17 mouse cellular contexts compared by ENCODE assay signal in the genomic region with DNA sequence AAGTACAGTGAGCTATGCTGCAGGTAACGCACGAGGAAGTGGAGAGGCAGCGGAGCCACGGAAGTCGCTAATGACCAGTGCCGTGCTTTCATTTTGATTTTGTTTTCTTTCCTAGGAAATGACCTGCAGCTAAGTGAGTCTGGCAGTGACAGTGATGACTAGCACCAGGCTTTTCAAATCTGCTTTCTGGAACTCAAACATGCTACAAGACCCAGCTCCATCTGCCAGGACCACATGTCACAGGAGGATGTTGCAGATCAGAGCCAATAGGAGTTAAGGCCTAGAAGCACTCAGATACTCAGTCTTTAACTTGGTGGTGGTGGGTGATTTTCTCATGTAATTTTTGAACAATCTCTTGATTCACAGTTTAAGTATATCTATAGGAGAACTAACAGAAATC. TPM values are rescaled to one million over a fixed set of nuclear protein-coding genes. Genes with fewer than 3 reads are reported as not detected.
DNase-seq lines count a peak whose midpoint lies in the region; ATAC-seq lines count a peak whose summit lies in the region.
"Had no signal": no experiment of that assay in that cellular context is flagged by ENCODE, and none has a peak within 500 bp of the region (broad histone marks: within the 10 kb centered on the region; RNA-seq: fewer than 3 reads in every experiment).

No protein-coding gene starts in this region.

- H3K27ac ChIP-seq in forebrain, embryonic 16.5 days (ENCODE audit: low read length), result 0 out of 2 replicates have a peak overlapping the region, but pooled peaks have one; percentile 6
- no peak overlapping the region for H3K27ac ChIP-seq in forebrain, embryonic 11.5 days (ENCODE audit: low read depth, low read length)
- H3K27ac ChIP-seq: gastrocnemius, adult 2 months; heart, embryonic 13.5 days; hindbrain, embryonic 15.5 days; stomach, postnatal 0 days had no signal

- no peak overlapping the region for H3K9ac ChIP-seq in forebrain, embryonic 16.5 days (replicated peaks; ENCODE audit: low read depth, low read length)
- H3K9ac ChIP-seq in forebrain, embryonic 11.5 days (ENCODE audit: low read length), result no peak overlapping the region
- H3K9ac ChIP-seq: heart, embryonic 13.5 days; hindbrain, embryonic 15.5 days had no signal

- no peaks in the 10 kb centered on the region for H3K27me3 ChIP-seq in forebrain, embryonic 16.5 days (replicated peaks; ENCODE audit: control insufficient read depth, insufficient read depth, low read length)
- H3K27me3 ChIP-seq in forebrain, embryonic 11.5 days (ENCODE audit: control insufficient read depth, insufficient read depth, low read length), result no peaks in the 10 kb centered on the region
- H3K27me3 ChIP-seq: heart, embryonic 13.5 days; hindbrain, embryonic 15.5 days had no signal

- no peak for DNase-seq in forebrain, embryonic 11.5 days (ENCODE audit: low spot score)
- peak; percentile 82 for DNase-seq in cerebellum, adult 9-11 months
- peak; percentile 71 to 75 for DNase-seq in layer of hippocampus, adult 8-10 months (ENCODE audit: low spot score in 2 of 2)
- no peak for DNase-seq in retina, postnatal 1 day
- DNase-seq in thymus, postnatal 25 days, result no peak
- DNase-seq in liver, result no peak
- DNase-seq: adrenal gland, adult 8-10 months; gastrocnemius, adult 2 months; heart, postnatal 36 days; kidney, adult 2 months; kidney, postnatal 36 days; lung, adult 18-20 months; thymus, postnatal 36 days had no signal

- H3K36me3 ChIP-seq in forebrain, embryonic 16.5 days (ENCODE audit: control insufficient read depth, insufficient read depth), result peaks cover 34% of the 10 kb centered on the region
- peaks cover 19% of the 10 kb centered on the region; the same call in 1 of the 2 replicates for H3K36me3 ChIP-seq in forebrain, embryonic 11.5 days (ENCODE audit: control insufficient read depth, insufficient read depth, low read length)

- H3K4me2 ChIP-seq in forebrain, embryonic 16.5 days (ENCODE audit: low read length), result no peak overlapping the region
- no peak overlapping the region for H3K4me2 ChIP-seq in forebrain, embryonic 11.5 days (ENCODE audit: low read depth, low read length, severe bottlenecking)
- H3K4me2 ChIP-seq: heart, embryonic 13.5 days; hindbrain, embryonic 15.5 days had no signal

- H3K4me3 ChIP-seq in forebrain, embryonic 16.5 days (replicated peaks; ENCODE audit: low read length), result no peak overlapping the region
- H3K4me3 ChIP-seq in forebrain, embryonic 11.5 days (ENCODE audit: low read depth, low read length), result no peak overlapping the region
- H3K4me3 ChIP-seq: gastrocnemius, adult 2 months; heart, embryonic 13.5 days; hindbrain, embryonic 15.5 days had no signal

- 0 out of 2 replicates have a peak, but pooled peaks cover 3% of the 10 kb centered on the region for H3K4me1 ChIP-seq in forebrain, embryonic 16.5 days (replicated peaks; ENCODE audit: control insufficient read depth, insufficient read depth, low read length)
- no peaks in the 10 kb centered on the region for H3K4me1 ChIP-seq in forebrain, embryonic 11.5 days (replicated peaks; ENCODE audit: control insufficient read depth, insufficient read depth, low read length)
- H3K4me1 ChIP-seq: hindbrain, embryonic 15.5 days had no signal

- WGBS in forebrain, embryonic 16.5 days, result 77% methylated on average over 6 of the region's 6 CpGs
- WGBS in forebrain, embryonic 11.5 days, result 95% methylated on average over 6 of the region's 6 CpGs

- ATAC-seq in forebrain, embryonic 16.5 days, result peak; percentile 52; the same call in 1 of the 2 replicates
- no peak for ATAC-seq in forebrain, embryonic 11.5 days (replicated peaks; ENCODE audit: low FRiP score)

- H3K9me3 ChIP-seq in forebrain, embryonic 16.5 days (ENCODE audit: control insufficient read depth, low read length), result no peaks in the 10 kb centered on the region
- H3K9me3 ChIP-seq in forebrain, embryonic 11.5 days (ENCODE audit: control insufficient read depth, low read length), result no peaks in the 10 kb centered on the region
- H3K9me3 ChIP-seq: heart, embryonic 13.5 days; hindbrain, embryonic 15.5 days had no signal

RNA-seq across cellular contexts. Expression of gene Mettl6, which starts 11.6 kb away (rescaled TPM):
- polyA plus RNA-seq in forebrain, embryonic 16.5 days (2015; fragmentation: Nextera tagmentation; extraction: Ambion mirVana), result 51.9 and 52.4 TPM in 2 replicates
- polyA plus RNA-seq in forebrain, embryonic 11.5 days (2014; fragmentation: Nextera tagmentation; extraction: Ambion mirVana), result 85.0 and 89.8 TPM in 2 replicates
- 10 to 100 TPM; 27.8 to 32.8 (median 31.8) TPM for total RNA-seq in layer of hippocampus, adult 8-10 months (2022)

RNA-seq across cellular contexts. Expression of gene Eaf1, which starts 12.3 kb away (rescaled TPM):
- polyA plus RNA-seq in forebrain, embryonic 16.5 days (2015; fragmentation: Nextera tagmentation; extraction: Ambion mirVana), result 10.3 and 11.4 TPM in 2 replicates
- polyA plus RNA-seq in forebrain, embryonic 11.5 days (2014; fragmentation: Nextera tagmentation; extraction: Ambion mirVana), result 24.7 and 25.7 TPM in 2 replicates
- total RNA-seq in layer of hippocampus, adult 8-10 months (2022), result 10 to 100 TPM; 13.8 to 21.0 (median 16.9) TPM

Comparison
In these comparisons a context has a peak if more than half of its experiments do, and no peak if none do; other contexts are left out.
1. DNase-seq: peak in cerebellum, adult 9-11 months (single experiment) and layer of hippocampus, adult 8-10 months (2 of 2); none in forebrain, embryonic 11.5 days (single experiment), retina, postnatal 1 day (single experiment), thymus, postnatal 25 days (single experiment) and liver (single experiment).